Mouse (Mus musculus): ENCODE data around the gene Itpripl2.

GRCm38 (mm10) chr7:118464432-118464831 is 27.3 kb downstream of the Itpripl2 start:
- TF ChIP-seq EP300 (optimal IDR thresholded peaks at IDR 0.05) (no peak), CTCF (IDR thresholded peaks at IDR 0.05; ENCODE audit: low read depth) (no peak)
